Mouse (Mus musculus) cortical plate, adult 2 months (tissue): ENCODE measurements around the gene Mnat1.

Experiments used
- CTCF ChIP-seq: fragments of 200-500 bp; IDR thresholded peaks from 2 replicates; pipeline ENCODE4 v1.5.1; 2011; ENCODE audit warnings: mild to moderate bottlenecking, control low read depth, low read length; ENCODE audit not compliant: insufficient read depth; ENCODE audit errors: extremely low read depth
- POLR2A ChIP-seq: fragments of 200-500 bp; IDR thresholded peaks from 2 replicates; pipeline ENCODE4 v1.6.1; 2011; ENCODE audit warnings: mild to moderate bottlenecking, low read length, control low read depth; ENCODE audit not compliant: insufficient read depth; ENCODE audit errors: extremely low read depth

DNA sequence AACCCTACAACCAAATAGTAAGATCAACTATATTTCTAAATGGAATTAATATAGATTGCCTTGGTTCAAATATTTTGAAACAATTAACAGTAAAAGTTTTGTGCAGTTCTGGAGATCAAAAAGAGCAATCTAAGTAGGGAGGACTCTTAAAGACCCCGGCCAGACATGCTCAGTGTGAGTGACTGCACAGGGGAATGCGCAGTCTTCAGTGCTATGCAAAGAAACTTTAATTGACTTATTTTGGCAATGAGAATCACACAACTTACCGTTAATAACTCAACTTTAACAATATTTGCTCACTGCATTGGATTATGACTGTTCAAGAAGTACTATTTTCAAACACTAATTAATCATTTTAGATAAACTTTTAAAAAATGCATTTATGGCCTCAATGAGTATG, 146.0 kb downstream of the Mnat1 start:
- TF ChIP-seq CTCF (no peak), POLR2A (no peak)
